Mouse (Mus musculus) limb, embryonic 14.5 days (tissue): Measurements from ENCODE around the gene Dhcr24. TPM values are rescaled to one million over a fixed set of nuclear protein-coding genes. Genes with fewer than 3 reads are reported as not detected.

Experiments used
- ATAC-seq: fragments of 200-750 bp; cut with Nextera tagmentation; 2 replicates; pipeline ENCODE4 v1.8.0; 2017; ENCODE audit warnings: low read depth, moderate number of reproducible peaks, moderate TSS enrichment; ENCODE audit not compliant: low FRiP score
- DNase-seq: peaks from one replicate; pipeline ENCODE4 v3.0.0-alpha.2; 2015; ENCODE audit warnings: low spot score
- H3K27ac ChIP-seq: fragments of 300-500 bp; sonication (generic); replicated peaks from 2 replicates; pipeline ENCODE4 v1.5.1; 2014; ENCODE audit warnings: low read depth, mild to moderate bottlenecking, low read length, moderate library complexity, mixed read lengths
- H3K27me3 ChIP-seq: fragments of 300-500 bp; sonication (generic); 2 replicates; pipeline ENCODE4 v1.6.1; 2014; ENCODE audit warnings: low read length, mixed read lengths; ENCODE audit not compliant: control insufficient read depth, insufficient read depth
- H3K36me3 ChIP-seq: fragments of 300-500 bp; sonication (generic); 2 replicates; pipeline ENCODE4 v1.6.1; 2014; ENCODE audit warnings: mild to moderate bottlenecking, low read length, moderate library complexity, mixed read lengths; ENCODE audit not compliant: control insufficient read depth, insufficient read depth
- H3K4me1 ChIP-seq: fragments of 300-500 bp; sonication (generic); 2 replicates; pipeline ENCODE4 v1.6.1; 2014; ENCODE audit warnings: antibody characterized with exemption, low read length, mixed read lengths; ENCODE audit not compliant: control insufficient read depth, insufficient read depth
- H3K4me2 ChIP-seq: fragments of 300-500 bp; sonication (generic); replicated peaks from 2 replicates; pipeline ENCODE4 v1.6.1; 2014; ENCODE audit warnings: low read depth, mild to moderate bottlenecking, low read length, moderate library complexity; ENCODE audit not compliant: severe bottlenecking
- H3K4me3 ChIP-seq: fragments of 300-500 bp; sonication (generic); replicated peaks from 2 replicates; pipeline ENCODE4 v1.5.1; 2014; ENCODE audit warnings: low read length
- H3K9ac ChIP-seq: fragments of 300-500 bp; sonication (generic); 2 replicates; pipeline ENCODE4 v1.6.1; 2014; ENCODE audit warnings: mild to moderate bottlenecking, low read depth, low read length, moderate library complexity; ENCODE audit not compliant: severe bottlenecking
- H3K9me3 ChIP-seq: fragments of 300-500 bp; sonication (generic); 2 replicates; pipeline ENCODE4 v1.6.1; 2016; ENCODE audit warnings: low read length; ENCODE audit not compliant: control insufficient read depth
- POLR2A ChIP-seq: fragments of 200-500 bp; IDR thresholded peaks from 2 replicates; pipeline ENCODE4 v1.8.0; 2012; ENCODE audit warnings: inconsistent platforms, mild to moderate bottlenecking, moderate library complexity, borderline replicate concordance; ENCODE audit not compliant: insufficient read depth, insufficient read length; ENCODE audit errors: extremely low read depth
- WGBS: fragments of 180-500 bp; shearing (Covaris S2); extraction: QIAGEN DNeasy Blood & Tissue Kit; methylation state at CpG from one replicate; pipeline ENCODE4 v1.1.7; 2014; 5-methylcytosine and 5-hydroxymethylcytosine counted together
- polyA plus RNA-seq, 2 experiments: library from polyadenylated mRNA; depleted of rRNA in 1 of 2; stranded (reverse) in 1 of 2; unstranded in 1 of 2; fragments of >200 nt; fragmentation: Nextera tagmentation in 1 of 2; extraction: Ambion mirVana in 1 of 2; gene quantifications; 2 replicates each; pipeline versions ENCODE4 v1.2.1 to v1.2.3; 2012 to 2014

The Dhcr24 gene
- polyA plus RNA-seq, 2 experiments: 19.4 to 57.6 TPM

DNA sequence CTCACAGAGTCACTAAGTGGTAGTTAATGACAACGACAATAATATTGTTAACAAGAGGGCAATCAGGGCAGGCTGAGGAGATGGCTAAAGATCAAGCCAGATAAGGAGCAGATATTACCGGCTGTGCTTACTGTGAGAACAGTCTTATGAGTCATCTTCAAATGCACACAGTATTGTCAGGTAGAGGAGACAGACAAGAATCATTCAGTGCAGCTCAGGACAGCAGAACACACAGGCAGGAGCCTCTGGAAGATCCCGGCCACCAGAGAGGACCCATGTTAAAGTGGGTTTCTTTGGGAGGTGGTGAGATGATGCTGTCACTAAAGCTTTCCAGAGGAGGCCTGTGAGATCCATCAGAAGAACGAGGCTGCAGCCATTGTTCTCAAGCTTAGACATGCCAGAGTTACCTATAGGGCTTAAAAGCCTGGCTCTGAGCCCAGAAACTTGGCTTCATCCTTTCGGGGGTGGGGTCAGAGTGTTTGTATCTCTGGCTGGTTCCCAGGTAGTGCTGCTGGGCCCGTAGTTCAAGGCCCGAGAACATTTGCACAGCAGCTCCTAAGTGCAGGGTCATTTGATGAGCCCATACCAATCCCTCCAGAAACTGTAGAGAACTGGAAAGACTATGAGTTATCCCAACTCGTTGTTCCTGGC, 10.2 kb upstream of the Dhcr24 start:
- ATAC-seq (no peak), DNase-seq (peak; percentile 69)
- Histone ChIP-seq H3K9ac (no peak overlapping the region), H3K36me3 (no peaks in the 10 kb centered on the region), H3K4me1 (no peaks in the 10 kb centered on the region), H3K4me2 (no peak overlapping the region), H3K27ac (no peak overlapping the region), H3K27me3 (no peaks in the 10 kb centered on the region), H3K9me3 (no peaks in the 10 kb centered on the region), H3K4me3 (no peak overlapping the region)
- 60% methylated on average over 8 of the region's 8 CpGs for WGBS
- no peak for TF ChIP-seq POLR2A

GRCm38 (mm10) chr4:106557262-106557661, 3.6 kb upstream of the Dhcr24 start:
- whole genome bisulfite sequencing: 72% methylated on average over 5 of the region's 5 CpGs
- H3K27ac ChIP-seq: no peak overlapping the region
- DNase-seq (no peak), ATAC-seq (no peak)
- H3K36me3 ChIP-seq: no peaks in the 10 kb centered on the region
- H3K4me3 ChIP-seq: no peak overlapping the region
- H3K9ac ChIP-seq: no peak overlapping the region
- no peaks in the 10 kb centered on the region for H3K9me3 ChIP-seq
- H3K27me3 ChIP-seq: no peaks in the 10 kb centered on the region
- no peak overlapping the region for H3K4me2 ChIP-seq
- H3K4me1 ChIP-seq: peaks cover 14% of the 10 kb centered on the region
- no peak for TF ChIP-seq POLR2A

DNA sequence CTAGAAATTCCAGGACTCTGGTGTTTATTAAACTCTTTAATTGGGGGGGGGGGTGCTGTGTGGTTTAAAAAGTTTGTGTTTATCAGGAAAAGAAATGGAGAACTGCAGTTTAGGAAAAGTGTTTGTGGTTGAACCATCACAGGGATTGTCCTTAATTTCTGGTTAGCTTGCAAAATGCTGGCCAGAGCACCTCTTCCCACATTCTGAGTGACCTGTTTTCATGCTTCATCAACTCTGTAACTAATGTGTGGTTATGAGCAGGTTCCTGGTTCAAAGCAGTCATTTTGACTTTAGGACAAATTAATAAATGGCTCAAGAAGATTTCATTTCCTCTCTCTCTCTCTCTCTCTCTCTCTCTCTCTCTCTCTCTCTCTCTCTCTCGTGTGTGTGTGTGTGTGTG, 2.9 kb upstream of the Dhcr24 start:
- Histone ChIP-seq H3K27me3 (no peaks in the 10 kb centered on the region), H3K4me3 (no peak overlapping the region), H3K9ac (no peak overlapping the region), H3K9me3 (no peaks in the 10 kb centered on the region), H3K4me2 (no peak overlapping the region), H3K36me3 (no peaks in the 10 kb centered on the region), H3K4me1 (peaks cover 21% of the 10 kb centered on the region), H3K27ac (no peak overlapping the region)
- WGBS: no CpG with 5 or more reads among the region's 1 CpGs
- TF ChIP-seq POLR2A: no peak
- DNase-seq: no peak
- no peak for ATAC-seq

DNA sequence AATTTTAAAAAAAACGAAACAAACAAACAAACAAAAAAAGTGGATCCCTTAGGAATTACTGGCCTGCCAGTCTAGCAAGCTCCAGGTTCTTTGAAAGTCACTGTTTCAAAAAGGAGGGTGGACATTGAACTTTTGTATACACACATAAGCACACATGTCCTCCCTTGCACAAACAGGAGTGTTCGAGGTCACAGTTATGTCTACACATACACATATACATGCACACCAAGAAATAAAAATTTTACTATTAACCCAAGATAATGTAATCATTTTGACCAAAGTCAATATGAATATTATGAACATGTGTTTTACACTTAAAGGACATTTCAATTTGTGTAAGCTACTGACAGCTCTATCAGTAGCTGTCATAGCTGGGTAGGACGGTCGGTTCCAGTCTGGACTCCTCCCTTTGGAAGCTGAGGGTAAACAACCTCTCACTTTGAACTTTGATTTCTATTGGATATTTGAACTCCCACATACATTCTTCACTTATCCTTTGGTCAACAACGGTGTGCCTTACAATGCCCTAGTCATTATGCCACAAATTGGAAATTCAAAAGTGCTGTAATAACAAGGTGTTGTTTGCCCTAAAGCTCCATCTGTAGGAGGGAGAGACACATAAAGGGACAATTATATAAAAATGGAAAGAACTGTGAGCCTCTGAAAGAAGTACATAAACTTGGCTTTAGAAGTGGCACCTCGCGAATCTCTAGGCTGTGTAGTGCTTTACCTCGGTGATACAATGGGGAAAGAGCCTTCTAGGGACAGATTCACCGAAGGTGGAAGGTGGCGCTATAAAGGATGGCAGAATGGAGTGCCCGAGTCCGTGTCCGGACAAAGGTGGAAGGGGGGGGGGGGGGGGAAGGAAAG, 1.3 kb upstream of the Dhcr24 start:
- 35% methylated on average over 12 of the region's 13 CpGs for WGBS
- peaks cover 29% of the 10 kb centered on the region for H3K4me1 ChIP-seq
- no peak for TF ChIP-seq POLR2A
- no peak overlapping the region for H3K27ac ChIP-seq
- peaks cover 10% of the 10 kb centered on the region for H3K36me3 ChIP-seq
- ATAC-seq (no peak), DNase-seq (no peak)
- H3K4me2 ChIP-seq: peak overlapping the region; percentile 83
- no peaks in the 10 kb centered on the region for H3K9me3 ChIP-seq
- peak overlapping the region; percentile 80 for H3K4me3 ChIP-seq
- H3K9ac ChIP-seq: 0 out of 2 replicates have a peak overlapping the region, but pooled peaks have one; percentile 7
- H3K27me3 ChIP-seq: no peaks in the 10 kb centered on the region

DNA sequence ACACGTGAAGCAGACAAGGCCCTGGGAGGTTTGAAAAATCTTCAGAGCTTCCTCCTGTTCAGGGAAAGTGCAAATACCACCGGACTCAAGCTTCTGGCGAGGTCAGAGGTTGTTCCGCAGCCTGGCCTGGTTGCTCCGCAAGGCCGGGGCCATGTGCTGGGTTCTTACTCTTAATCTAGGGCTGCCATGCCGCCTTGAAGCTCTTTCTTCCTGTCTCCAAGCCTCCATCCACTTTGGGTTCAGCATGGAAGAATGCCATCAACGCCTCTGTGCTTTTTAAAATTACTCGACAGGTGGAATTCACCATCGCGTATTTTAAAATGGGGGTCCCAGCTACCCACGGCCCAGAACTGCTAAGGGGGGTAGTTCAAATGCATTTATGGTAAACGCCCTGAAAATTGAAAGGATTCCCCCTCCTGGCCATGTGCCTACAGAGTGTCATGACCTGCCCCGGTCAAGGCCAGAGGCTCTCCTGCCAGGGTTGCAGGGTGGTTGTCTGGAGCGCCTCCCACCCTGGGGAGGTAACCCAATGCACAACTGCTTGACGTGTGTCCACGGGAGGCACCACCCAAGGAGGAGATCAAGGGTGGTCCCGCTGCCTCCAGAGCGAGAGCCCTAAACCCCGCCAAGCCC, 509 bp upstream of the Dhcr24 start:
- H3K9ac ChIP-seq: peak overlapping the region; percentile 7; the same call in 1 of the 2 replicates

More for the DNA sequence above, 509 bp upstream of the Dhcr24 start:
- no peaks in the 10 kb centered on the region for H3K27me3 ChIP-seq
- peak; percentile 21 for ATAC-seq
- peak overlapping the region; percentile 80 for H3K4me3 ChIP-seq
- H3K4me2 ChIP-seq: peak overlapping the region; percentile 83
- 2% methylated on average over 19 of the region's 20 CpGs for WGBS
- no peak for DNase-seq
- H3K36me3 ChIP-seq: peaks cover 17% of the 10 kb centered on the region
- H3K9me3 ChIP-seq: no peaks in the 10 kb centered on the region
- no peak for TF ChIP-seq POLR2A
- peaks cover 29% of the 10 kb centered on the region for H3K4me1 ChIP-seq
- no peak overlapping the region for H3K27ac ChIP-seq
